Mouse (Mus musculus): ENCODE results near the gene Snx11. TPM values are rescaled to one million over a fixed set of nuclear protein-coding genes. Genes with fewer than 3 reads are reported as not detected.

Snx11 gene
- total and polyA plus RNA-seq, 2 experiments from 2014 or later = 10.2 to 14.8 TPM

DNA sequence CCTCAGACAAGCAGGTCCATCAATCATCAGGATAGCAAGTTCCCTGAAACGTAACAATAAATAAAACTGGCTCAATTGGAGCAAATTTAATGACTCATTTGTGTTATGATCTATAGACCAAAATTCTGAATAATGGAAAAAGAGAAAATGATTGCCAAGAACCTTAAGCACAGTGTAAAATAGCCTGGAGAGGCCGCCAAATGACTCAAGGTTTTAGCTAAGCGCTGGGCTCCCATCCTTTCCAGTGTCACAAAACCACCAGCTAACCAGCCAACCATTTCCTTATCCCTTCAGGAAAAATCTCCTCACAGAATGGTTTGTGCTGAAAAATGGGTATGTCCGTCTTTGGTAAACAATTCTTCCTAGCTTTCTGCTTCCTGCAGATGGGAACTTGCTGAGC lies 33.5 kb downstream of the Snx11 start:
- DNase-seq (ENCODE audit: low spot score) (no peak), ATAC-seq (ENCODE audit: insufficient read depth, low read depth) (no peak)
- 75% methylated on average over 4 of the region's 4 CpGs for whole genome bisulfite sequencing
- H3K27ac ChIP-seq (ENCODE audit: low read depth) = no peak overlapping the region
- no peak overlapping the region for H3K4me2 ChIP-seq (ENCODE audit: low read depth, low read length)
- H3K9ac ChIP-seq (replicated peaks; ENCODE audit: low read depth, low read length) = no peak overlapping the region
- no peak for TF ChIP-seq EP300 (IDR thresholded peaks at IDR 0.05; ENCODE audit: low read depth)
- no peak for TF ChIP-seq CTCF (IDR thresholded peaks at IDR 0.05; ENCODE audit: low read depth)
- no peaks in the 10 kb centered on the region for H3K36me3 ChIP-seq (replicated peaks; ENCODE audit: control insufficient read depth, insufficient read depth, low read length)
- H3K4me1 ChIP-seq (ENCODE audit: control insufficient read depth, insufficient read depth) = no peaks in the 10 kb centered on the region
- no peak overlapping the region for H3K4me3 ChIP-seq (ENCODE audit: low read depth, low read length)
- H3K27me3 ChIP-seq (ENCODE audit: control insufficient read depth, insufficient read depth, low read length) = 0 out of 2 replicates have a peak, but pooled peaks cover 23% of the 10 kb centered on the region
- H3K9me3 ChIP-seq (replicated peaks; ENCODE audit: control insufficient read depth, low read length) = no peaks in the 10 kb centered on the region

DNA sequence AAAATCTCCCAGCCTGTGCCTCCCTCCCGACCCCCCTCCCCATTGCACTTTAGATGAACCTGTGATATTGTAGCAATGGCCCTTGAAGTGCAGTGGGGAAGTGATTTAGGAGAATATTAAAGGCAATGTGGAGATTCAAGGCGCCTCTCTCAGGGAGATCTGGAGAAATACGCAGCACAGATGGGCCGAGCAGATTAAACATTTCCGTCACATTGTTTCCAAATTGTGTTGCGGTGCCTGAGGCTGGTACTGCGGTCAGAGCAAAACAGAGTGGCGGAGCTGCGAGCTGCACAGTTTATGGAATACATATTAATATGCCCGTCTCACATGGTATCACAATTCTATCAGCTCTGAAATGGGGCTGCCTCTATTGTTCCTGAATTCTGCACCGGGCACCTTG lies 34.4 kb downstream of the Snx11 start:
- 0 out of 2 replicates have a peak, but pooled peaks cover 23% of the 10 kb centered on the region for H3K27me3 ChIP-seq (ENCODE audit: control insufficient read depth, insufficient read depth, low read length)
- TF ChIP-seq EP300 (IDR thresholded peaks at IDR 0.05; ENCODE audit: low read depth) (no peak), CTCF (IDR thresholded peaks at IDR 0.05; ENCODE audit: low read depth) (no peak)
- ATAC-seq (ENCODE audit: insufficient read depth, low read depth) (no peak), DNase-seq (ENCODE audit: low spot score) (no peak)
- no peak overlapping the region for H3K4me2 ChIP-seq (ENCODE audit: low read depth, low read length)
- H3K4me1 ChIP-seq (ENCODE audit: control insufficient read depth, insufficient read depth) = no peaks in the 10 kb centered on the region
- no peak overlapping the region for H3K4me3 ChIP-seq (ENCODE audit: low read depth, low read length)
- H3K9me3 ChIP-seq (replicated peaks; ENCODE audit: control insufficient read depth, low read length) = no peaks in the 10 kb centered on the region
- H3K27ac ChIP-seq (ENCODE audit: low read depth) = no peak overlapping the region
- 70% methylated on average over 11 of the region's 11 CpGs for WGBS
- no peak overlapping the region for H3K9ac ChIP-seq (replicated peaks; ENCODE audit: low read depth, low read length)
- H3K36me3 ChIP-seq (replicated peaks; ENCODE audit: control insufficient read depth, insufficient read depth, low read length) = no peaks in the 10 kb centered on the region

DNA sequence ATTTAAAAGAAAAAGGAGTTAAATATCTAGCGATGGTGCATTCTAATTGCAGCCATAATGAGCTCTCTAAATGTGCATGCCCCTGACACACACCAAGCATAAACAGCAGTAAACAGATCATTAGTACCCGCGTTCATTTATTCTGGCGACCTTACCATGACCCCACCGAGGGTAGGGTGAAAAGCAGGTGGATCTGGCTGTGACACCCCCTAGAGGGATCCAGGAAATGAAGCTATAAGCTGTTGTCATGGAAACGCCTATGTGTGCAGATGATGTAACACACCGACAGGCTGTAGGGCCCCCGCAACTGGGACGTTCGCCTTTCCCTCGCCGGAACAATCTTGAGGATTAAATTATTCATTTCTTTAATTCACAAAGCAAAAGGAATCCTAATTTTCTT lies 35.4 kb downstream of the Snx11 start:
- Histone ChIP-seq H3K36me3 (replicated peaks; ENCODE audit: control insufficient read depth, insufficient read depth, low read length) (no peaks in the 10 kb centered on the region), H3K4me2 (ENCODE audit: low read depth, low read length) (no peak overlapping the region), H3K9me3 (replicated peaks; ENCODE audit: control insufficient read depth, low read length) (no peaks in the 10 kb centered on the region), H3K9ac (replicated peaks; ENCODE audit: low read depth, low read length) (no peak overlapping the region), H3K4me1 (ENCODE audit: control insufficient read depth, insufficient read depth) (no peaks in the 10 kb centered on the region), H3K27me3 (ENCODE audit: control insufficient read depth, insufficient read depth, low read length) (0 out of 2 replicates have a peak, but pooled peaks cover 23% of the 10 kb centered on the region), H3K4me3 (ENCODE audit: low read depth, low read length) (no peak overlapping the region), H3K27ac (ENCODE audit: low read depth) (no peak overlapping the region)
- WGBS = 46% methylated on average over 12 of the region's 12 CpGs
- no peak for DNase-seq (ENCODE audit: low spot score)
- TF ChIP-seq EP300 (IDR thresholded peaks at IDR 0.05; ENCODE audit: low read depth) (no peak), CTCF (IDR thresholded peaks at IDR 0.05; ENCODE audit: low read depth) (no peak)
- no peak for ATAC-seq (ENCODE audit: insufficient read depth, low read depth)

DNA sequence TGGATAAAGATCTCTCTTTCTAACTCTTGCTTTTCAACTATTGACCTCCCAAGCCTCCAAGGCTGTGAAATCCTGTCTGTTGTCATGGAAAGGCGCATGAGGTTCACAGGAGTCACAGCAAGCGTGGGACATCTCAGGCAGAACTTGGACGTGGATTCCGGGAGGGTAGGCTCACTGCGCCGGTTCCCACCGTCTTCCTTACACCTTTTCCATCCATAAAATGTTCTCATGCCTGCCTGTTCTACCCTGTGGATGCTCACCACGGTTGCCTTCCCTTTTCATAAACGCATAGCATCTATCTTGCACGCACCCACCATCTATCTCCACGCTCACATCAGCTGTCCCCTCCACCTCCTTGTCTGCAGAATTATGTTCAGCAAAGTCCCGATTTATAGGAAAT lies 36.6 kb downstream of the Snx11 start:
- Histone ChIP-seq H3K4me2 (ENCODE audit: low read depth, low read length) (no peak overlapping the region), H3K4me1 (ENCODE audit: control insufficient read depth, insufficient read depth) (peaks cover 4% of the 10 kb centered on the region; the same call in 1 of the 2 replicates), H3K9ac (replicated peaks; ENCODE audit: low read depth, low read length) (no peak overlapping the region), H3K36me3 (replicated peaks; ENCODE audit: control insufficient read depth, insufficient read depth, low read length) (no peaks in the 10 kb centered on the region), H3K9me3 (replicated peaks; ENCODE audit: control insufficient read depth, low read length) (no peaks in the 10 kb centered on the region), H3K4me3 (ENCODE audit: low read depth, low read length) (no peak overlapping the region), H3K27me3 (ENCODE audit: control insufficient read depth, insufficient read depth, low read length) (0 out of 2 replicates have a peak, but pooled peaks cover 23% of the 10 kb centered on the region), H3K27ac (ENCODE audit: low read depth) (no peak overlapping the region)
- DNase-seq (ENCODE audit: low spot score) (no peak), ATAC-seq (ENCODE audit: insufficient read depth, low read depth) (no peak)
- 70% methylated on average over 12 of the region's 12 CpGs for WGBS
- no peak for TF ChIP-seq EP300 (IDR thresholded peaks at IDR 0.05; ENCODE audit: low read depth)
- TF ChIP-seq CTCF (IDR thresholded peaks at IDR 0.05; ENCODE audit: low read depth) = no peak

DNA sequence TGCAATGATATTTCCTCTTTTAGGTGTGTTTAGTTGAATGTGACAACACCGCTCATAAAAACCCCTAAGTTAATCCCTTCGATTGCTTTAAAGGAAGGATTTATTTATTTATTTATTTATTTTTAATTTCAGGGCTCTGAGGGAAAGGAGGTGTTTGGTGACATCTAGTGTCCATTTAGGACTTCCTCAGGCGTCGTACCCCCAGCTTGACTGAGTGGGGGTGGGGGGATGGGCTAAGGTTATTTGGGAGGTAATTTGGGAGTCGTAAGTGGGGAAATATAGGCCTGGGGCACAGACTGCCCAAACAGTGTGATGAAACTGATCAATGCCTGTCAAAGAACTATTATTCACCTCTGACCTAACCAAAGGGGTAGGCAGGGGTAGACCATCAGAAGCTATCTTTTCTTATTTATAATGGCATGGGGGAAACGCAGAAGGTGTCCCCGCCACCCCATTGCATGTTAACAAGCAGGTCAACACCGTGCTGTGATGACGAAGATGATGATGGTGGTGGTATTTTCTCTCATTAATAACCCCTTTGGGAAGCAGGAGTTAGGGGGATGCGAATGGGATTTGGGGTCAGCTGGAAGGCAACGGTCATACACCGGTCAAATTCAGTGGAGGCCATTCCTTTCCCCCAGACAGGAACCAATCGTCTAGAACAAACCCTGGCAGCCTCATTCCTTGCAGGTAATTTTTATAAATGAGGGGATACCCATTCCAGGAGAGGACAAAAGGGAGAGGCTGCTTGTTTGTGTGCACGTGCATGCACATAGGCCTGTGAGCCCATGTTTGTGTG lies 39.5 kb downstream of the Snx11 start:
- Histone ChIP-seq H3K4me2 (ENCODE audit: low read depth, low read length) (no peak overlapping the region), H3K9me3 (replicated peaks; ENCODE audit: control insufficient read depth, low read length) (no peaks in the 10 kb centered on the region), H3K27me3 (ENCODE audit: control insufficient read depth, insufficient read depth, low read length) (0 out of 2 replicates have a peak, but pooled peaks cover 19% of the 10 kb centered on the region), H3K4me3 (ENCODE audit: low read depth, low read length) (no peak overlapping the region), H3K36me3 (replicated peaks; ENCODE audit: control insufficient read depth, insufficient read depth, low read length) (no peaks in the 10 kb centered on the region), H3K4me1 (ENCODE audit: control insufficient read depth, insufficient read depth) (peaks cover 4% of the 10 kb centered on the region; the same call in 1 of the 2 replicates), H3K9ac (replicated peaks; ENCODE audit: low read depth, low read length) (no peak overlapping the region), H3K27ac (ENCODE audit: low read depth) (no peak overlapping the region)
- 76% methylated on average over 14 of the region's 14 CpGs for WGBS
- ATAC-seq (ENCODE audit: insufficient read depth, low read depth) = no peak
- no peak for DNase-seq (ENCODE audit: low spot score)
- no peak for TF ChIP-seq EP300 (IDR thresholded peaks at IDR 0.05; ENCODE audit: low read depth)
